Mouse (Mus musculus) intestine, embryonic 14.5 days (tissue): ENCODE measurements around the gene Cfap100. TPM values are rescaled to one million over a fixed set of nuclear protein-coding genes. Genes with fewer than 3 reads are reported as not detected.

Experiments
- ATAC-seq: fragments of 200-750 bp; cut with Nextera tagmentation; replicated peaks from 2 replicates; pipeline ENCODE4 v1.8.0; 2017; ENCODE audit warnings: low read depth, moderate number of reproducible peaks, moderate TSS enrichment, moderate library complexity; ENCODE audit not compliant: low FRiP score, low TSS enrichment
- DNase-seq: peaks from one replicate; pipeline ENCODE4 v3.0.0-alpha.2; 2018; ENCODE audit warnings: low spot score
- H3K27ac ChIP-seq: fragments of 300-500 bp; sonication (generic); 2 replicates; pipeline ENCODE4 v1.5.1; 2014; ENCODE audit warnings: low read depth, mild to moderate bottlenecking, control low read depth
- H3K27me3 ChIP-seq: fragments of 300-500 bp; sonication (generic); replicated peaks from 2 replicates; pipeline ENCODE4 v1.6.1; 2014; ENCODE audit warnings: low read length, control low read depth; ENCODE audit not compliant: control insufficient read depth, insufficient read depth
- H3K36me3 ChIP-seq: fragments of 300-500 bp; sonication (generic); 2 replicates; pipeline ENCODE4 v1.6.1; 2014; ENCODE audit warnings: low read length, control low read depth; ENCODE audit not compliant: control insufficient read depth, insufficient read depth
- H3K4me1 ChIP-seq: fragments of 300-500 bp; sonication (generic); replicated peaks from 2 replicates; pipeline ENCODE4 v1.6.1; 2014; ENCODE audit warnings: low read length, control low read depth, mixed read lengths; ENCODE audit not compliant: control insufficient read depth, insufficient read depth
- H3K4me2 ChIP-seq: fragments of 300-500 bp; sonication (generic); 2 replicates; pipeline ENCODE4 v1.6.1; 2014; ENCODE audit warnings: low read length
- H3K4me3 ChIP-seq: fragments of 300-500 bp; sonication (generic); 2 replicates; pipeline ENCODE4 v1.5.1; 2014; ENCODE audit warnings: low read depth, low read length, control low read depth, mixed read lengths
- H3K9ac ChIP-seq: fragments of 300-500 bp; sonication (generic); 2 replicates; pipeline ENCODE4 v1.6.1; 2014; ENCODE audit warnings: mild to moderate bottlenecking, low read length
- H3K9me3 ChIP-seq: fragments of 300-500 bp; sonication (generic); 2 replicates; pipeline ENCODE4 v1.6.1; 2016; ENCODE audit warnings: low read length, control low read depth; ENCODE audit not compliant: control insufficient read depth
- WGBS: fragments of 180-500 bp; shearing (Covaris S2); extraction: QIAGEN DNeasy Blood & Tissue Kit; methylation state at CpG from one replicate; pipeline ENCODE4 v1.1.7; 2014; 5-methylcytosine and 5-hydroxymethylcytosine counted together
- polyA plus RNA-seq: library from polyadenylated mRNA; unstranded; fragments of >200 nt; fragmentation: Nextera tagmentation; extraction: Ambion mirVana; gene quantifications from 2 replicates; pipeline ENCODE4 v1.2.1, GENCODE M21; 2014

The Cfap100 gene
- polyA plus RNA-seq, 1 experiment from 2014 or later: 0.46 TPM

DNA sequence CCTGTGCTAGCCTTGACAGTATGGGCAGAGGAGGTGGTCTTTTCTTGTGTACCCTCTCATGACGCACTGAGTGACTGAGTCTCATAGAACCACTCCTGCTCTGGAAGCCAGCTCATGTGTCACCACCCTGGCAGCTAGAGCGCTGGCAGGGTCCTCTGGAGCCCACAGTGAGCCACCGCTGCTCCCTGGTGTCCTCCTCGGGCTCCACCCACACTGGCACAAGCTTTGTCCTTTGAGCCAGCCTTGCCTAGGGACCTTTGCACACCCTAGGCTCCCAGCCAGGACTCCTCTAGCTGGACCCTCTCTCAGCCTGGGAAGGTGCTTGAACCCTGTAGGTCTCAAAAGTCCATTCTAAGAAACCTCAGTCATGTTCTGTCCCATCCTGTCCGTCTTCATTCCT is 22.1 kb upstream of the Cfap100 start:
- 75% methylated on average over 5 of the region's 5 CpGs for WGBS
- Histone ChIP-seq H3K36me3 (no peaks in the 10 kb centered on the region), H3K4me2 (no peak overlapping the region), H3K9me3 (no peaks in the 10 kb centered on the region), H3K4me1 (no peaks in the 10 kb centered on the region), H3K9ac (no peak overlapping the region), H3K4me3 (no peak overlapping the region), H3K27me3 (no peaks in the 10 kb centered on the region), H3K27ac (no peak overlapping the region)
- no peak; the same call in 1 of the 2 replicates for ATAC-seq
- no peak for DNase-seq

DNA sequence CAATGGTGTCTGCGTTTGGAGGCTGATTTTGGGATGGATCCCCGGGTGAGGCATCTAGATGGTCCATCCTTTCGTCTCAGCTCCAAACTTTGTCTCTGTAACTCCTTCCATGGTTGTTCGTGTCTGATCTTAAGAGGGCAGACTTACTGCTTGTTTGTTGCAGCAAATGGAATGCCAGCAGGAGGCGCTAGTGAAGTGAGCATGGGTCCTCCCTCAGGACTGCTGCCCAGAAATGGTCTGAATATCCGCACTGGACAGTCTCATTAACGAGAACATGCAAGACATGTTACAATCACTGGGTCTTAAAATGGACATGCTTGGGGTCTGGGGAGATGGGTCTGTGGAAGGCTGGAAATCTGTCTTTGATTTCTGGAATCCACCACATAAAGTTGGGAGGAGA is 21.6 kb upstream of the Cfap100 start:
- Histone ChIP-seq H3K36me3 (no peaks in the 10 kb centered on the region), H3K9me3 (no peaks in the 10 kb centered on the region), H3K27ac (no peak overlapping the region), H3K4me1 (no peaks in the 10 kb centered on the region), H3K4me2 (no peak overlapping the region), H3K4me3 (no peak overlapping the region), H3K27me3 (no peaks in the 10 kb centered on the region), H3K9ac (no peak overlapping the region)
- DNase-seq (peak; percentile 79), ATAC-seq (no peak)
- WGBS: 33% methylated on average over 7 of the region's 7 CpGs

DNA sequence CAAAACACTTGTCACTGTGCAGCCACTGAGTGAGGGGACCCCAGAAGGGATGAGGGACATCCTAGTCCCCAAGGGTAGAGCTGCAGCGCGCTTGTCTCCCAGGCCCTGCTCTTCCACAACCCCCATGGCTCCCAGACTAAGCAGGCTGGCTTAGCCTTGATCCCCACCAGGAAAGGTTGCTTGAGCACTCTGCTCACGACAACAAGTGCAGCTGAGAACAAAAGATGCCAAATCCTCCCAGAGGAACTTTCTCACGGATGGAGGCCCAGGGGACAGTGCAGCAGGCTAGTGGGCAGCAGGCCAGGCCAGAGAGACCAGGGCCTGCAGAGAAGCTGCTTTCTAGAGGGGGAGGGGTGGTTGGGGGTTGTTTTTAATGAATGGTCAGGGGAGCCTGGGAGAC is 18.3 kb upstream of the Cfap100 start:
- H3K9me3 ChIP-seq: no peaks in the 10 kb centered on the region
- H3K4me3 ChIP-seq: no peak overlapping the region
- H3K27me3 ChIP-seq: no peaks in the 10 kb centered on the region
- ATAC-seq: no peak
- H3K27ac ChIP-seq: no peak overlapping the region
- H3K36me3 ChIP-seq: no peaks in the 10 kb centered on the region
- H3K4me2 ChIP-seq: no peak overlapping the region
- H3K9ac ChIP-seq: no peak overlapping the region
- no peaks in the 10 kb centered on the region for H3K4me1 ChIP-seq
- 56% methylated on average over 4 of the region's 4 CpGs for WGBS
- DNase-seq: no peak

DNA sequence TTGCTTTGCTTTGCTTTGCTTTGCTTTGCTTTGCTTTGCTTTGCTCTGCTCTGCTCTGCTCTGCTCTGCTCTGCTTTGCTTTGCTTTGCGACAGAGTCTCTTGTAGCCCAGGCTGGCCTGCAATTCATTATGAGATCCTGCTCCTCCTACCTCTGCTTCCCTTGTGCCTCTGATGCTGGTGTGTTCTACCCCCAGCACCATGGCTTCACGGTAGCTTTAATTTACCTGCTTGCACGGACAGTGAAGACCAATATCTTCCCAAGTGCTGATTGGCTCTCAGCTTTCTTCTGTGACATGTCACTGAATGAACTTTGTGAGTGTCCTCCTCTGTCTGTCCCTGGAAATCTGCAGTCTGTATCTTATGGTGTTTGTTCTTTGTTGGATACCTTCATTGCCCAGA is 8.4 kb upstream of the Cfap100 start:
- 0 out of 2 replicates have a peak, but pooled peaks cover 4% of the 10 kb centered on the region for H3K9me3 ChIP-seq
- ATAC-seq (no peak), DNase-seq (no peak)
- H3K9ac ChIP-seq: no peak overlapping the region
- no peak overlapping the region for H3K4me2 ChIP-seq
- no peak overlapping the region for H3K4me3 ChIP-seq
- no peaks in the 10 kb centered on the region for H3K4me1 ChIP-seq
- WGBS: 91% methylated on average over 3 of the region's 3 CpGs
- H3K36me3 ChIP-seq: no peaks in the 10 kb centered on the region
- H3K27ac ChIP-seq: no peak overlapping the region
- no peaks in the 10 kb centered on the region for H3K27me3 ChIP-seq

GRCm38 (mm10) chr6:90436192-90436907 is 7.8 kb upstream of the Cfap100 start:
- DNase-seq (no peak), ATAC-seq (no peak)
- WGBS: 84% methylated on average over 10 of the region's 10 CpGs
- Histone ChIP-seq H3K9me3 (0 out of 2 replicates have a peak, but pooled peaks cover 4% of the 10 kb centered on the region), H3K36me3 (no peaks in the 10 kb centered on the region), H3K9ac (no peak overlapping the region), H3K4me2 (no peak overlapping the region), H3K4me3 (no peak overlapping the region), H3K27ac (no peak overlapping the region), H3K27me3 (no peaks in the 10 kb centered on the region), H3K4me1 (no peaks in the 10 kb centered on the region)

DNA sequence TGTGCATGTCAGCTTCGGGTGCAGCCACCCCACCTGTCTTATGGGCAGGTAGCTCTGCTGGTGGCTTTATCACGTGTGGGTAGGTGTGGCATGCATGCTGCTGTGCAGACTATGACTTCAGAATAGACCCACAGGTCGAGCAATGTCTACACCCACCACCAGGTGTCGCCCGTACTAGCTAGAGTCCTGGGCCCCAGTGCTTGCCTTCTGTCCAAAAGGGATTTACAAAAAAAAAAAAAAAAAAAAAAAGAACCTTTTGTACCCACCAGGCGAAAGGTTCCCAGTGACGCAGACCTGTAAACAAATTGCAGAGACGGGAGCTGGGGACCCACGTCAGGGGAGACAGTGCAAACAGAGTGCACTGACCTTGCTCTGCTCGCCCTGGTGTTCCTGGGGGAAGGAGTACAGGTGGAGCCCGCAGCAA is 6.6 kb upstream of the Cfap100 start:
- H3K36me3 ChIP-seq: no peaks in the 10 kb centered on the region
- WGBS: 15% methylated on average over 11 of the region's 11 CpGs
- DNase-seq: peak; percentile 92
- no peak overlapping the region for H3K4me2 ChIP-seq
- H3K9ac ChIP-seq: no peak overlapping the region
- H3K27ac ChIP-seq: no peak overlapping the region
- ATAC-seq: peak; percentile 83
- no peaks in the 10 kb centered on the region for H3K4me1 ChIP-seq
- 0 out of 2 replicates have a peak, but pooled peaks cover 4% of the 10 kb centered on the region for H3K9me3 ChIP-seq
- H3K4me3 ChIP-seq: no peak overlapping the region
- no peaks in the 10 kb centered on the region for H3K27me3 ChIP-seq

- DNase-seq (no peak), ATAC-seq (peak; percentile 60)
- Histone ChIP-seq H3K4me1 (no peaks in the 10 kb centered on the region), H3K27ac (no peak overlapping the region), H3K36me3 (no peaks in the 10 kb centered on the region), H3K9me3 (0 out of 2 replicates have a peak, but pooled peaks cover 4% of the 10 kb centered on the region), H3K27me3 (no peaks in the 10 kb centered on the region), H3K9ac (no peak overlapping the region), H3K4me2 (no peak overlapping the region), H3K4me3 (no peak overlapping the region)
- 65% methylated on average over 3 of the region's 3 CpGs for WGBS
These were observed 6.1 kb upstream of the Cfap100 start for GRCm38 (mm10) chr6:90434687-90435086.

- 60% methylated on average over 2 of the region's 2 CpGs for WGBS
- ATAC-seq (no peak), DNase-seq (no peak)
- no peaks in the 10 kb centered on the region for H3K9me3 ChIP-seq
- no peak overlapping the region for H3K27ac ChIP-seq
- H3K4me3 ChIP-seq: no peak overlapping the region
- H3K4me1 ChIP-seq: 0 out of 2 replicates have a peak, but pooled peaks cover 4% of the 10 kb centered on the region
- H3K27me3 ChIP-seq: peaks cover 15% of the 10 kb centered on the region
- no peak overlapping the region for H3K4me2 ChIP-seq
- no peak overlapping the region for H3K9ac ChIP-seq
- H3K36me3 ChIP-seq: no peaks in the 10 kb centered on the region
These were observed 2.9 kb upstream of the Cfap100 start for GRCm38 (mm10) chr6:90431487-90431886.

- H3K4me1 ChIP-seq: 0 out of 2 replicates have a peak, but pooled peaks cover 4% of the 10 kb centered on the region
- no peak for ATAC-seq
- DNase-seq: no peak
- H3K27me3 ChIP-seq: peaks cover 15% of the 10 kb centered on the region
- no peaks in the 10 kb centered on the region for H3K36me3 ChIP-seq
- H3K4me2 ChIP-seq: no peak overlapping the region
- H3K27ac ChIP-seq: no peak overlapping the region
- 70% methylated on average over 14 of the region's 14 CpGs for WGBS
- H3K4me3 ChIP-seq: no peak overlapping the region
- no peak overlapping the region for H3K9ac ChIP-seq
- no peaks in the 10 kb centered on the region for H3K9me3 ChIP-seq
These were observed 1.3 kb upstream of the Cfap100 start for GRCm38 (mm10) chr6:90429911-90430310.
